Mouse (Mus musculus): ENCODE measurements around the gene Syt3.

Syt3 gene

DNA sequence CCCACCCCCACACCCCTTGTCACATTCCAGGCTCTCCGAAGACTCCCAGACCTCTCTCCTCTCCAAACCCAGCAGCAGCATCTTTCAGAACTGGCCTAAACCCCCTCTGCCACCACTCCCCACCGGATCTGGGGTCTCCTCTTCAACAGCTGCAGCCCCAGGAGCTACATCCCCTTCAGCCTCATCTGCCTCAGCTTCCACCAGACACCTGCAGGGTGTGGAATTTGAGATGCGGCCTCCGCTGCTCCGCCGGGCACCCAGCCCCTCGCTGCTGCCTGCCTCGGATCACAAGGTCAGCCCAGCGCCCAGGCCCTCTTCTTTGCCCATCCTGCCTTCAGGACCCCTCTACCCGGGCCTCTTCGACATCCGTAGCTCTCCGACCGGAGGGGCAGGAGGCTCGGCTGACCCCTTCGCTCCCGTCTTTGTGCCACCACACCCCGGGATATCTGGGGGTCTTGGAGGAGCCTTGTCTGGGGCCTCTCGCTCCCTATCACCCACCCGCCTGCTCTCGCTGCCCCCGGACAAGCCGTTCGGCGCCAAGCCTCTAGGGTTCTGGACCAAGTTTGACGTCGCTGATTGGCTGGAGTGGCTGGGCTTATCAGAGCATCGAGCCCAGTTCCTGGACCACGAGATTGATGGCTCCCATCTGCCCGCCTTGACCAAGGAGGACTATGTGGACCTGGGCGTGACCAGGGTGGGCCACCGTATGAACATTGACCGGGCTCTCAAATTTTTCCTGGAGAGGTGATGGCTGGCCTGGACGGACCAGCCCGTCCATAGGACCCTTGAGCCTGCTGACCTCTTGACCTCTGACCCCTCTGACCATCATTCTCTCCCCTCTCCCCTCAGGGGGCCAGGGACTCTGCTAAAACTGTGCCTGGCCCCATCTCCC is 27.1 kb upstream of the Syt3 start:
- intact Hi-C loops (cut with DNase I) = loop anchor here (10.0 kb wide), 1 partner anchor 432 kb away; no protein-coding TSS in a partner anchor

DNA sequence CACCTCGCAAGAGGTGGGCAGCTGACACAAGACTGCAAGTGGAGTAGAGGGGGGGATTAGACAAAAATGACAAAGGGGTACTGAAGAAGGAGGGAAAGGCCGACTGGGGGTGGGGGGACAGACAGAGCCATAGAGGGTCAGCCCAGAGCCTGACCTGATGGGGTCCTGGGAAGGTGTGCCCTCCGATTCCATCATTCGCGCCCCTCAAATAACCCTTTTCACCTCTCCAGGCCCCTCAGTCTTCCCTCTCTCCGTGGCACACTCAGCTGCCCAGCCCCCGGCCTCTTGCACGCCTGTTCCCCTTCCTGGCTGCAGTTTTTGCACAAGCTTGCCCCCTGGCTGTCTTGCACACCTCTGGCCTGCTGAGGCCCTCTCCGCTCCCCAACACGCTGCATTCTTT is 26.4 kb upstream of the Syt3 start:
- intact Hi-C loops (cut with DNase I) = loop anchor here (10.0 kb wide), 1 partner anchor 433 kb away; no protein-coding TSS in a partner anchor

DNA sequence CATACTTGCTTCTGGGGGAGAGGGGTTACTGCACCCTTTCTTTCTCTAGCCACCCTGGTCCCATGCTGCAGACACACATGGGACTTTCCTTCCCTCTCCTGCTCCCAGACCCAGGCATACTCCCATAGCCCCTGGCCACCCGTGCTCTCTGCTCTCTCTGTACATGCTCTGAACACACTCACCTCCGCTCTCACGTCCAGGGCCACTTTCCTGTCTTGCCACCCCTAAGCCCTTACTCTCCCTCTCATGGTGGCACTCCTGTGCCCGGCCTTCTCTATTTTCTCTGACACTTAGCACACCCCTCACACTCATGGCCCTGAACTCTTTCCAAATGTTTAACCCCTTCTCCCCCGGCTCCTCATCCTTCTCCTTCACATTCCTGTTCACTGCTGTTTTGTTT is 25.9 kb upstream of the Syt3 start:
- intact Hi-C loops (cut with DNase I) = loop anchor here (10.0 kb wide), 1 partner anchor 433 kb away; no protein-coding TSS in a partner anchor

DNA sequence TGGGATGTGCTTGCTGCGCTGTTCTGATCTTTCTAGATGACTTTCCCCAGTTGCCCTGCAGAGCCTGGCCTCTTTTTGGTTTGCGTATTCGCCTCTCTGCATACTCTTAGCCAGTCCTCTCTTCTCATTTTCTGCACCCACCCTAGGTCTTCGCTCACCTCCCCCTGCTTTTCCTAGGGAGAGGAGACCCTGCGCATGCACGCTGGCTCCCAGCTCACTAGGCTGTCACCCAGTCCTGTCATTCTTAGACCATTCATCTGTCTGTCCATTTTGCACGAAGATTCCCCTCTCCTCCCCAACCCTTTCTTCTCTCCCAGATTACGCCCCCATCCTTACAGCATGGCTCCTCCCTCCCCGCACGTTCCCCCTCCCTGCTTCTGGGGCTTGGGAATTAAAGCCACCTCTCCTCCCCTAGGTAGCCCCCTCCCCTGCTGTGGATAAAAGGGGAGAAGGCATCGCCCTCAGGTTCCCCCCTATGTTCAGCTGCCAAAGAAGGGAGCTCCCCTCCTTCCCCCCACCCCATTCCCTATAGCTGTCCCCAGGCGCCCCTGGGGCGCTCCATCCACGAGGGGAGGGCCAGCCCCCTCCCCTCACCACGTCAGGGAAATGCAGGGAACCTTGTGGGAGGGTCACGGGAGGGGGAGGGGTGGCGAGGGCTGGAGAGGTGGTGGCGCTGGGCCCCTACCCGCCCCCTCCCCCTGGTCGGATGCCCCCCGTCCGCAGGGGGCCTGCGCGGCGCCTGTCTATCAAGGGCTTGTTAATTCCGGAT is 24.8 kb upstream of the Syt3 start:
- intact Hi-C loops (cut with DNase I) = loop anchor here (10.0 kb wide), 1 partner anchor 434 kb away; no protein-coding TSS in a partner anchor

DNA sequence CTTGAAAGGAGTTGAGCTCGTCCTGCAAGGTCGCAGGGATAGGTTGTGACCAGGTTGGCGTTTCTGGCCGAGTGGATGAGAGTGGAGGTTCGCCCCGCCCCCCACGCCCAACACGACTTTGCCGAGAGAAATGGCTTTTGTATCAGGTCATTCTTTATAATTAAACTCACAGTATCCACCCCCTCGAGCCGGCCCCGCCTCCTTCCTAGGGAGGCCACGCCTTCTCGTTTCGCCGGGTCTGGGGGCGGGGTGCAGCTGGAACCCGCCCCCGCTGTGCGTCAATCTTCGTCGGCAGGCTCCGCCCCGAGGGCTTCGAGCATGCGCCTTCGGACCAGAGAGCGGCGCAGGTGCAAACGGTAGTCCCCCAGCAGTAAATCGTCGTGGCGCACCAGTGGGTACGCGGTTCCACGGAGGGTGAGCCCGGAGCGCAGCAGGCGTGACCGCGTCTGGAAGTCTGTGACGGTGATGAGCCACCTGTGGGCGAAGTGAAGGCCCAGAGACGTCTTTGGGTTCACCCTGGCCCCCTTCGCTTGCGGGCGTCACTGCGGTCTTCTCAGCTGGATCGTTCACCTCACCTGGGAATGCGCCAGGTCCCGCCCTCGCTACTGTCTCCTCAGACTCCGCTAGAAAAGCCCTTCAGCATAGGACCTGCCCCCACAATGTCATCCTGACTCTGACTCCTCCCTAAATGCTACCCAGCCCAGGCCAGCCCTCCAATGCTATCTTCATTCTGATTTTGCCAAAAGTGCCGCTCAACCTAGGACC is 23.8 kb upstream of the Syt3 start:
- intact Hi-C loops (cut with DNase I) = loop anchor here (10.0 kb wide), 1 partner anchor 435 kb away; no protein-coding TSS in a partner anchor

DNA sequence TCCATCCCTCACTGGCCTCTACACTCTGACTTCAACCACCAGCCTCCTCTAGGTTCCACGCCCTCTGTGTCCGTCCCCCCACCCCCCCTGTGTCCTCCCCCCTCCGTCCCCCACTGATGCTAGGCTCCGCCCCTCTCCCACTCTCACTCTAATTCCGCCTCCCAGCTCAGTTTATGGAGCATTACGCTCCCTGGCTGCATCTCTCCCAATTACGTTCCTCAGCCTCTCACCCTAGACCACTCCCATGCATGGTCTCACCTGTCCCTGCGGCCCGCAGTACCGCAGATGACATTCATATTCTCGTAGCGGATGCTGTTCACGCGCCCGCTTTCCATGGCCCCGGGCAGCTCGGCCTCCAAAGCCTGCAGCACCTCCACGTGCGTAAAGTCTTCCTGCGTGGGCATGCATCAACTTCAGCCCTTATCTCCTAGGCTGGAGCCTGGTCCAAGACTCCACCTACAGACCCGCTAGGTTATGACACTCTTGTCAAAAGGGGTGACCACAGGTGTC is 23.1 kb upstream of the Syt3 start:
- intact Hi-C loops (cut with DNase I) = no loop called here

DNA sequence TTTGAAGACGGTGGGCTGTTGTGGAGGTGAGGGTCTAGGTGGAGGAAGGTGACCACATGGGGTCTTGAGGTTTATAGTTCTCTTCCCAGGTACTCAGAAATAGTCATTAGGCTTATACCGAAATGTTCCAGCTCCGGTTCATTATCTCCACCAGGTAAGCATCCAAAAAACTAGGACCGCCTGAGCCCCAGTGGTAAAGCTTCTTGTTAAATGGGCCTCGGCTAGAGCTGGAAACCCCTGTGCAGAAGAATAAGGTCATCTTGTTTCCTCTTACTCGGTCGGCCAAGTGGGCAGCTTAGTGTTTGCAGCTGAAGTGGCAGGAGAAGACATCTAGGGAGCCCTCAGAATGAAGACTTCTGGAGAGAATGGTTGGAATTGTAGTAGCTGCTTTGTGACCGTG is 11.2 kb upstream of the Syt3 start:
- intact Hi-C loops (cut with DNase I) = no loop called here

DNA sequence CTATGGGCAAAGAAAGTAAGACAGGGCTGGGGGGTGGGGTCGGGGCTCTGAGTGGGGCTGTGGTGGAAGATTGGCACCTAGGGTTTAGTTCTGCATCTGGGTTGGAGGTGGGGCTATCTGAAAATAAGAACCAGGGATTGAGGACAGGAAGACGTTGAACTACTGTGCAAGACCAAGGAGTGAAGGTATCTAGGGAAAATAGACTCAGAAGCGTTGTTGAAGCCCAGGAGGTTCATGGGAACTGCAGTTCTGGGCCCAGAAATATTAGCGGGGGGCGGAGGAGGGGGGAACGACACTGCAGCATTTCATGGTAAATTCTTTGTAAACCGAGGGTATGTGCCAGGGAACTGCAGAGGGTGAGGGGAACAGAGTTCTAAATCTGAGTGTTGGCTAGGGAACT is 10.4 kb upstream of the Syt3 start:
- intact Hi-C loops (cut with DNase I) = no loop called here

DNA sequence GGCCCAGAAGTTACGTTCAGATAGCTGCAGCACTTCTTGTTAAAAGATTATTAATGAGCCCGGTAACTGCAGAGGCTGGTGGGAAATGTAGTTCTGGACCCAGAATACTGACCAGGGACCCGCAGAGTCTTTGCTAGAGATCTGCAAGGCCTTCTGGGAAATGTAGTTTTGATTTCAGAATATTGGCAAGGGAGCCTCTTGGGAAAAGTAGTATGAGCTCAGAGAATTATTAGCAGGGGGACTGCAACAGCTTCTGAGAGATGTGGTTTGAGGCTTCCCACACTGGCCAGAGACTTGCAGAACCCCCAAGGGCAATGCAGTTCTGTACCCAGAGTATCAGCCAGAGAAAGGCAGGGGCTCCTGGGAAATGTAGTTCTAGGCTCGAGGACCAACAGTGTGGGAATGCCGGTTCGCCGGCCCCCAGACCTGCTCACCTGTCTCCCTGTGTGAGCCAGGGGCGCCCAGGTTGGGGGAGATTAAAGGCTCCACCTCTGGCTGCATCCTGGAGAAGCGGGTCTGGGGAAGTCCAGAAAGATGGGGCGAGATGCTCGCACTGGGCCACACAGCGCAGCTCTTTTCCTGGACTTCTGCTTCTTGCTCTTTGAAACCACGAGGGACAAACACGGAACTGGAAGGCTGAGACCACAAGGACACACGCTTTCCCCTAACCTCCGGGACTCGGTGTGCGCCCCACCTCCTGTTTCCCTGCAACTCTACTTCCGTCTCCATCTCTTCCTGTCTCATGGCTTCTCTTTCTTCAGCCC is 9.8 kb upstream of the Syt3 start:
- intact Hi-C loops (cut with DNase I) = no loop called here

DNA sequence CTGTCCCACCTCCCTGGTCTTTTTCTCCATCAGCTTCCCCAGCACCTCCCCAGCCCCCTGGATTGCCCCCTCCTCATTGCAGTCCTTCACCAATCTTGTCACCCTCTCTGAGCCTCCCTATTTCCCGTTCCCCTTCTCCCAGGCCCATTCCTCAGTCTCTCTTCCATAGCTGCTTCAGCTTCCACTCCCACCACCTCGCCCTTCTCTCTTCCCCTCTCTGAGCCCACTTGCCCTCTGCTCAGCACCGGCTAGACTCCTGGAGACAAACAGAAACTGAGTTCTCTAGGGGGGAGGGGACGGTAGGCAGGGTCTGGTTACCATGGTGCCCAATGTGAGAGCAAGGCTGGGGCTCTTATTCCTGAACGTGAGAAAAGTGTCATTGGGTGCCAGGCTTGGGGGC is 9.1 kb upstream of the Syt3 start:
- intact Hi-C loops (cut with DNase I) = loop anchor here (5.0 kb wide), 1 partner anchor 93 kb away; the partner anchor contains the start of genes Aspdh and Josd2

DNA sequence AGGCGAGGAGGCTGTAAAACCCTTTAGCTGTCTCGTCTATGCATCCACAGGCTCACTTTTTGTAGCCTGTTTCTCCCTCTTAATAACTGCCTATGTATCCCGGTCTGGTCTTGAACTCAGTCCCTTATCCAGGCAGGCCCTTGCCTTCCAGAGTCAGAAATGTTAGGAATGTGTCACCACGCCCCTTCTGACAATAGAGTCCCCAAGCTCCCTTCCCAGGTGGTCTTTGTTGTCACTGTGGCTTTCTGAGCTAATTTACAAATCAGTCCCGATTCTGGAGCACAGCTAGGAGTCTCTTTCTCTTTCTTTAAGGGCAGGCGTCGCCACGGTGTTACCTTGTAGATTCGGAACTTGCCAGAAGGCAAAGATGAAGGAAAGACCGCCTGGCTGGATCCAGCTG is 8.7 kb upstream of the Syt3 start:
- intact Hi-C loops (cut with DNase I) = loop anchor here (5.0 kb wide), 1 partner anchor 92 kb away; the partner anchor contains the start of genes Aspdh and Josd2

DNA sequence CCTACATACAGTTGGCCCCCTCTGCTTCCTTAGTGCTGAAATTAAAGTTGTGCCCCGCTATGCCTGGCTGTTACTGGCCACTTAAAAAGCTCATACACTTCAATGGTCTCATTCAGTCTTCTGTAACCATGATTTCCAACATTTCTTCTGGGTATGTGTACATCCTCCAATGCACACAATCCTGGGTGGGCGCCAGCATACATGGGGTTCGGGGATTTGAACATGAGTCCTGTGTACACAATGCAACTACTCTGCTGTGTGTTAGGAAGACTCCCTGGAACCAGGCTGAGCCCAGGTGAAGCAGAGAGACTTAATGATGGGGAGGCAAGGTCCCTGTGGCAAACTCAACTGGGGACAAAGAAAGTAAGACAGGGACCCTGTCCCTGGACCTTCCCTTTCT is 8.1 kb upstream of the Syt3 start:
- intact Hi-C loops (cut with DNase I) = loop anchor here (5.0 kb wide), 1 partner anchor 92 kb away; the partner anchor contains the start of genes Aspdh and Josd2

DNA sequence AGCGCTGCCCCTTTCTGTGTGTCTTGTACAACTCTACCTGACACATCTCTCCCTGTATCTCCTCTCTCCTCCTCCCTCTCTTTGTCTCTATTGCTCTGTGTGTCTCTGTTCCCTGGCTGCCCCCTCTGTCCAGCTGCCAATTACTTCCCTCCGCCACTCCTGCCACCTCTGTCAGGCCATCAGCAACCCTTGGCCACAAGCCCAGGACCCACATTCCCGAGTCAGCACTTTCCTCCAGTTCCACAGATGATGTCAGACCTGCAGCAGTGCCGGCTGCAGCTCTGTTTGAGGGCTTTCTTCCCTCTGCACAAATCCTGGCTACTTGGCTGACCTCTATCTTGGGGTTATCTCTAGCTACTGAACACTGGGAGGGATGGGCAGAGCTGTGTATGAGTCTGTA is 5.6 kb upstream of the Syt3 start:
- intact Hi-C loops (cut with DNase I) = loop anchor here (5.0 kb wide), 1 partner anchor 89 kb away; the partner anchor contains the start of genes Aspdh and Josd2

DNA sequence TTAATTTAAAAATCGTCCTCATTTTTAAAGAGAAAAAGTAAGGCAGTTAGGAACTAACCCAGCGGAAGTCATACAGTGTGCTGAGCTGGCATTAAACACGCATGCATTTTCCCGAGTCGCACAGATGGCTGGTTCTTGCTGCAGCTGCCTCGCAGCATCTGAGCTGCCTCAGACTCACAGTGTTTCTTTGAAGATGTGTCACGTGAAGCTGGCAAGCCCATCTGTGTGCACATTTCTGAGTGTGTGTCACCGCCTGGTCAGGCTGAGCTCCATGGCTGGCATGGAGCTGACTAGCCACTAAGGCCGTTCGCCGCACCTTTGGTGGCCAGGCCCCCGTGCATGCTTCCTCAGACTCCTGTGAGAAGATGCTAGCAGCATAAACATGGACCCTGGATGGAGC is 1.4 kb upstream of the Syt3 start:
- intact Hi-C loops (cut with DNase I) = no loop called here

DNA sequence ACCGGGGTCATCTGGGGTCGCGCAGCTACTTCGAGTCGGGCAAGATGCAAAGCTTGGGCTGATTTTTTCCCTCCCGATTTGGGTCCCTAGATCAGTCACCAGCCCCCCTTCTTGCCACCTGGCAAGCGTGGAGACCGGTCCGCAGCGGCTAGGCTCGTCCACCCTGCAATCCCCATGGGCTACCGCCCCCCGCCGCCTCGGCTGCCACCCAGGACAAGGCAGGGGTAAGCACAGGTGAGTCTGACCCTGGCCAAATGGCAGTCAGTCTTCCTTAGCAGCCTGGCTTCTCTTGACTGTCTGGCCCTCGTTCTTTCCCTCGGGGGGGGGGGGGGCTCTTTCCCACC is 786 bp downstream of the Syt3 start:
- intact Hi-C loops (cut with DNase I) = no loop called here

DNA sequence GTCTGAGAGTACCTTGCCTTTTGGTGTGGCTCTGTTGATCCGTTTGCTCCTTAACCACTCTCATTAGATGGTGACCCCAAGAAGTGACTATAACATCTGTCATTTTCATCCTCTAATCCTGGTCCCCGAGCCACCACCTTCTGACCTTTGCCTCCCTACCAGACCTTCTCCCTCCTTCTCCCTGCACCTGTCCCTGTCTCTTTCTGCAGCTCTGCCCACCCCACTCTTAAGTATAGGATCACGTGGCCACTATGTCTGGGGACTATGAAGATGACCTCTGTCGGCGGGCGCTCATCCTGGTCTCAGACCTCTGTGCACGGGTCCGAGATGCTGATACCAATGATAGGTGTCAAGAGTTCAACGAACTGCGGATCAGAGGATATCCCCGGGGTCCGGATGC is 1.8 kb downstream of the Syt3 start, which contains the start of gene 1700008O03Rik:
Gene 1700008O03Rik, minus strand, starts transcription at position 101 of the 400 bp plus-strand sequence.
- intact Hi-C loops (cut with DNase I) = no loop called here

DNA sequence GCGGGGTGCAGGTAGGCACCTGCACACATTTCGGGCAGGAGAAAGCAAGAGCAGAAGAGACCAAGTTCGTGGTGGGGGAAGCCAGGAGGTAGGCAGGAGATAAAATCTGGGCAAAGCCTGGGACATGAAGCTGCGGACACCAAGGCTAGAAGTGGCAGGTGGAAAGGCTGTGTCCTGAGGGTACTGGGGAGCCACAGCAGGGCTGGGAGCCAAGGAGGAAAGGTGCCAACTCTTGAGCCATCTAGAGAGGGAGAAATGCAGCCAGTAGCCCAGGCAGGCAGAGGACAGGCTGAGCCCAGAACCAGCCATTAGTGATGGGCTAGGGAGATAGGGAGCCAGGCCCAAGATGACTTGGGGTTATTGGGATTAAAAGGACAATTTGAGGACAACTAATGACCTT is 7.9 kb downstream of the Syt3 start:
- intact Hi-C loops (cut with DNase I) = no loop called here

DNA sequence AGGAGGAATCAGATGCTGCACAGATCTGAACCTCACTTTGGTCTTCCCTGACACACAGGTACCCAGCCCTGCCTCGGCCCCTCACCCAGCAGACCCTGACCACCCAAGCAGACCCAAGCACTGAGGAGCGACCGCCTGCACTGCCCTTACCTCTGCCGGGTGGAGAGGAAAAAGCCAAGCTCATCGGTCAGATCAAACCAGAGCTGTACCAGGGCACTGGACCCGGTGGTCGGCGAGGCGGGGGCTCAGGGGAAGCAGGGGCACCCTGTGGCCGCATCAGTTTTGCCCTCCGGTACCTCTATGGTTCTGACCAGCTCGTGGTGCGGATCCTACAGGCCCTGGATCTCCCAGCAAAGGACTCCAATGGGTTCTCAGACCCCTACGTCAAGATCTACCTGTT is 8.4 kb downstream of the Syt3 start:
- intact Hi-C loops (cut with DNase I) = no loop called here

DNA sequence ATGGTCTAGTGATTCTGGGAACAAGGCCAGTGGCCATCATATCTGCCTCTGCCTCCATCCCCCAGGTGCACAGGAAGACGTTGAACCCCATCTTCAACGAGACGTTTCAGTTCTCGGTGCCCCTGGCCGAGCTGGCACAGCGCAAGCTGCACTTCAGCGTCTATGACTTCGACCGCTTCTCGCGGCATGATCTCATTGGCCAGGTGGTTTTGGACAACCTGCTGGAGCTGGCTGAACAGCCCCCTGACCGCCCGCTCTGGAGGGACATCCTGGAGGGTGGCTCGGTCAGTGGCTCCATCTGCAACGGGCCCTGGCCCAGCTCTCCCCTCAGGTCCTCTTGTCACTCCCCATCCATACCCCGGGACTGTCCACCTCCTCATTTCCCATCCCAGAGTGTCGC is 9.4 kb downstream of the Syt3 start:
- intact Hi-C loops (cut with DNase I) = no loop called here

DNA sequence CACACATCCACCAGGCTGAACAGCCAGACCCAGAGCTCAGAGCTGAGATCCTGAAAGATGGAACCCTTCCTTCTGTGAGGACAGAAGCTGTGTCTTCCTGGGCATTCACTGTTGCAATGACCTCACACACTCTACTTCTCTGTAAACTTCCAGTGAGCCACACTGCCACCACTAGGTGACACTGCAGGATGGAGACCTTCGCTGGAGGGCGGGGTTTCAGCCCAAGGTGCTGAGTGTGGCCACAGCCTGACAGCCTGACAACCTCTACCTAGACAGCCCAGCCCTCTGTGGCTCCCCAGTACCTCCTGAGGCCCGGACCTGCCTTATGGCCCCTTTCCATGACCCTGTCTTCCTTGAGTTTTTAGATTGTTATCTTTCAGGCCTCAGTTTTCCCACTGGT is 14.7 kb downstream of the Syt3 start:
- intact Hi-C loops (cut with DNase I) = loop anchor here (5.0 kb wide), 1 partner anchor 89 kb away; no protein-coding TSS in a partner anchor

All from adrenal gland (tissue).